Mouse (Mus musculus) erythroblast, embryonic 14.5 days (primary cell): ENCODE measurements around the gene Dock4. TPM values are rescaled to one million over a fixed set of nuclear protein-coding genes. Genes with fewer than 3 reads are reported as not detected.
A peak's percentile ranks its signal among the peaks of the same experiment; 100 is the strongest.

ENCODE experiments used
- H3K27me3 ChIP-seq: 2 replicates; pipeline ENCODE4 v1.6.1; 2012; ENCODE audit warnings: inconsistent platforms; ENCODE audit not compliant: control insufficient read depth
- H3K36me3 ChIP-seq: 2 replicates; pipeline ENCODE4 v1.6.1; 2012; ENCODE audit warnings: mild to moderate bottlenecking, inconsistent platforms; ENCODE audit not compliant: control insufficient read depth
- H3K4me1 ChIP-seq: 2 replicates; pipeline ENCODE4 v1.6.1; 2012; ENCODE audit warnings: inconsistent platforms; ENCODE audit not compliant: control insufficient read depth
- H3K4me3 ChIP-seq: replicated peaks from 2 replicates; pipeline ENCODE3; 2012; ENCODE audit warnings: moderate library complexity, mild to moderate bottlenecking, inconsistent platforms
- H3K9me3 ChIP-seq: 2 replicates; pipeline ENCODE4 v1.6.1; 2012; ENCODE audit warnings: low read length, inconsistent platforms, mixed read lengths; ENCODE audit not compliant: control insufficient read depth
- GATA1 ChIP-seq: IDR thresholded peaks from 2 replicates; pipeline ENCODE4 v1.6.1; 2012; ENCODE audit warnings: low read length, inconsistent platforms, mixed read lengths
- TAL1 ChIP-seq: IDR thresholded peaks from 3 replicates; pipeline ENCODE4 v1.6.1; 2012; ENCODE audit warnings: low read length, inconsistent platforms, mixed read lengths
- polyA plus RNA-seq: library from polyadenylated mRNA; stranded (reverse); fragments of >175 nt; gene quantifications from 2 replicates; pipeline ENCODE4 v1.2.3, GENCODE M21; 2012

The Dock4 gene
- polyA plus RNA-seq, result 0.04 and 0.05 TPM in 2 replicates

- H3K4me1 ChIP-seq, result peaks cover 21% of the 10 kb centered on the region
- H3K4me3 ChIP-seq, result peak within 1 kb of the TSS; percentile 80
- H3K36me3 ChIP-seq, result no peaks in the 10 kb centered on the region
- TF ChIP-seq TAL1 (no peak), GATA1 (no peak)
- H3K9me3 ChIP-seq, result peaks cover 6% of the 10 kb centered on the region; the same call in 1 of the 2 replicates
- peaks cover 54% of the 10 kb centered on the region for H3K27me3 ChIP-seq
Observed at GRCm38 (mm10) chr12:40445648-40446449, at the start of gene Dock4, which contains the start of gene Zfp277. TSS of gene Dock4 (plus strand) at chr12:40445952. TSS of gene Zfp277 (minus strand) at chr12:40445902.

- no peak for TF ChIP-seq TAL1
- no peak for TF ChIP-seq GATA1
- no peaks in the 10 kb centered on the region for H3K36me3 ChIP-seq
- peaks cover 7% of the 10 kb centered on the region for H3K9me3 ChIP-seq
- H3K27me3 ChIP-seq, result no peaks in the 10 kb centered on the region
- H3K4me1 ChIP-seq, result no peaks in the 10 kb centered on the region
- H3K4me3 ChIP-seq, result no peak overlapping the region
Observed at GRCm38 (mm10) chr12:40398916-40399315, 46.8 kb upstream of the Dock4 start.

- H3K4me3 ChIP-seq, result no peak overlapping the region
- TF ChIP-seq TAL1 (no peak), GATA1 (no peak)
- H3K36me3 ChIP-seq, result no peaks in the 10 kb centered on the region
Observed at GRCm38 (mm10) chr12:40399386-40399785, 46.4 kb upstream of the Dock4 start.

GRCm38 (mm10) chr12:40399812-40400211 lies 45.9 kb upstream of the Dock4 start:
- H3K4me1 ChIP-seq, result no peaks in the 10 kb centered on the region
- TF ChIP-seq GATA1, result no peak
- TF ChIP-seq TAL1, result no peak
- H3K9me3 ChIP-seq, result peaks cover 7% of the 10 kb centered on the region
- no peak overlapping the region for H3K4me3 ChIP-seq
- H3K27me3 ChIP-seq, result no peaks in the 10 kb centered on the region
- H3K36me3 ChIP-seq, result no peaks in the 10 kb centered on the region

More at GRCm38 (mm10) chr12:40399386-40399785, 46.4 kb upstream of the Dock4 start:
- peaks cover 7% of the 10 kb centered on the region for H3K9me3 ChIP-seq
- no peaks in the 10 kb centered on the region for H3K27me3 ChIP-seq
- no peaks in the 10 kb centered on the region for H3K4me1 ChIP-seq

GRCm38 (mm10) chr12:40414682-40415311 lies 31.0 kb upstream of the Dock4 start:
- no peaks in the 10 kb centered on the region for H3K4me1 ChIP-seq
- no peaks in the 10 kb centered on the region for H3K27me3 ChIP-seq
- H3K36me3 ChIP-seq, result no peaks in the 10 kb centered on the region
- no peak for TF ChIP-seq TAL1
- TF ChIP-seq GATA1, result no peak
- no peak overlapping the region for H3K4me3 ChIP-seq
- H3K9me3 ChIP-seq, result peaks cover under 1% of the 10 kb centered on the region

- Histone ChIP-seq H3K27me3 (no peaks in the 10 kb centered on the region), H3K36me3 (no peaks in the 10 kb centered on the region), H3K9me3 (no peaks in the 10 kb centered on the region), H3K4me3 (no peak overlapping the region), H3K4me1 (no peaks in the 10 kb centered on the region)
- no peak for TF ChIP-seq GATA1
- TF ChIP-seq TAL1, result no peak
Observed at GRCm38 (mm10) chr12:40415312-40415925, 30.3 kb upstream of the Dock4 start.

GRCm38 (mm10) chr12:40417257-40417656 lies 28.5 kb upstream of the Dock4 start:
- no peaks in the 10 kb centered on the region for H3K27me3 ChIP-seq

GRCm38 (mm10) chr12:40424991-40425390 lies 20.8 kb upstream of the Dock4 start:
- TF ChIP-seq TAL1, result no peak
- TF ChIP-seq GATA1, result no peak
- H3K9me3 ChIP-seq, result no peaks in the 10 kb centered on the region
- no peaks in the 10 kb centered on the region for H3K36me3 ChIP-seq
- no peak overlapping the region for H3K4me3 ChIP-seq
- H3K27me3 ChIP-seq, result no peaks in the 10 kb centered on the region
- H3K4me1 ChIP-seq, result no peaks in the 10 kb centered on the region

More at GRCm38 (mm10) chr12:40417257-40417656, 28.5 kb upstream of the Dock4 start:
- H3K4me3 ChIP-seq, result no peak overlapping the region
- no peaks in the 10 kb centered on the region for H3K4me1 ChIP-seq
- no peaks in the 10 kb centered on the region for H3K9me3 ChIP-seq
- no peaks in the 10 kb centered on the region for H3K36me3 ChIP-seq
- TF ChIP-seq GATA1, result no peak
- TF ChIP-seq TAL1, result no peak

GRCm38 (mm10) chr12:40427606-40428005 lies 18.1 kb upstream of the Dock4 start:
- no peaks in the 10 kb centered on the region for H3K4me1 ChIP-seq
- no peak for TF ChIP-seq GATA1
- TF ChIP-seq TAL1, result no peak
- no peaks in the 10 kb centered on the region for H3K9me3 ChIP-seq
- H3K36me3 ChIP-seq, result no peaks in the 10 kb centered on the region
- H3K4me3 ChIP-seq, result no peak overlapping the region
- H3K27me3 ChIP-seq, result no peaks in the 10 kb centered on the region
